Mouse (Mus musculus): ENCODE measurements around the gene Avp.

Gene Avp

GRCm38 (mm10) chr2:130574960-130575359, 7.4 kb downstream of the Avp start:
- in situ Hi-C loops (cut with MseI, MboI) = no loop called here

DNA sequence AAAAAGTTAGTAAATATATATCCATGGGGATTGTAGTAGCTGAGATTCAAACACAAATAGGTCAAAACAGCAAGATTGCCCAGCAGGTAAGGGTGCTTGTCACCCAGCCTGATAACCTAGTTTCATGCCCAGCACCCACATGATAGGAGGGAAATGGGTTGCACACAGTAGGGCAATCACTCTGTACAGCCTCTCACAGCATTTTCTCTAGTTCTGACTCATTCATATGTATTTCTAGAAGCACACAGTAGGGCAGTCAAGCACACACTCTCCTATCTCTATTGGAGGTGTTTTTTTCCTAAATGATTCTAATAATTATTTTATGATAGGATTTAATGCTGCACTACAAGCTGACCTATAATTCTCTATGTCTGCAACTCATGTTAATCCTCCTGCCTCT, 12.4 kb downstream of the Avp start:
- in situ Hi-C loops (cut with MseI, MboI) = no loop called here

DNA sequence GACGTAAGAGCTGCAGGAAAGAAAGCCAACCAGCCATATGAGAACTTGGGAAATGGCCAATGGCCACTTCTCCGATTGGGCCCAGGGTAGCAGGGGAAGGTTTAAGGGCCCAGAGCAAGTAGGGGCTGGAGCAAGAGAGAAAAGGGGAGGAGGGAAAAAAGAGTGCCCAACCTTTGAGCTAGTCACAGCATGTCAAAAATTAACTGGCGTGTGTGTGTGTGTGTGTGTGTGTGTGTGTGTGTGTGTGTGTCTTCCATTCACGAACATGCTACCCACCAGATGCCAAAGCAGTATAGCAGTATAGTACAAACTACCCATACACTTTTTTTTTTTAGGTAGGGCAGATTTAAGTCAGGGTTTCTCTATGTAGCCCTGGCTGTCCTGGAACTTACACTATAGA, 13.4 kb downstream of the Avp start:
- in situ Hi-C loops (cut with MseI, MboI) = no loop called here

GRCm38 (mm10) chr2:130564983-130565382, 17.4 kb downstream of the Avp start:
- in situ Hi-C loops (cut with MseI, MboI) = no loop called here

GRCm38 (mm10) chr2:130564063-130564462, 18.3 kb downstream of the Avp start:
- in situ Hi-C loops (cut with MseI, MboI) = no loop called here

DNA sequence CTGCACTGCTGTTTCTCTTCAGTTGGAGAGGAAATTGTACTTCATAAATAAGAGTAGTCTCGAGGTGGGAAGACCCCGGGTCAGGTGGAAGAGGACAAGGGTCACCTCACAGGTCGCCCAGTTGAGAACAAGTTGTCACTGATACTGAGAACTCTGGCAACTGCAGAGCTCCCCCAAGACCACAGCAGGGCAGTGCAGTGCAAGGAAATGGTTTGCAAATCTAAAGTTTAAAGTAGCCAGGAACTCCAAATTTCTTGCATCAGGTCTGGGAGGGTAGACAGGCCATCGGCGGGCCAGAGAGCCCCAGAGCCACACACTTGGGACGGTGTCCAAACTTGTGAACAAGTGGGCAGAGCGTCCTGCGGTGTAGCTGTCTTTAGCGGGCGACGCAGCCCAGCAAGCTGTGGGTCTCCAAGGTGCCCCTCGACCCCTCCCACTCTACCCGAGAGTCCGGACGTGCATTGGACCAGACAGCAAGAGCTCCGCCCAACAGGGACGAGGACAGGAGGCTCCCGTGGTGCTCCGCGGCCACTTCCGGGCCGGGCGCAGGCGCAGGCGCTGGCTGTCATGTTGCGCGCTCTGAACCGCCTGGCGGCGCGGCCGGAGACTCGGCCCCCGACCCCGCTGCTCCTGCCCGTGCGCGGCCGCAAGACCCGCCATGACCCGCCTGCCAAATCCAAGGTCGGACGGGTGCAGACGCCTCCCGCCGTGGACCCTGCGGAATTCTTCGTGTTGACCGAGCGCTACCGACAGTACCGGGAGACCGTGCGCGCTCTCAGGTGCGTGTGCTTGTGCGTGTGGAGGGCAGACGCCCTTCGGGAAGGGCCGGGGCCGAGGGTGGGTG, 18.9 kb downstream of the Avp start, which contains the start of gene Mrps26:
TSS of gene Mrps26 (plus strand) at position 531 of the 844 bp plus-strand sequence.
- in situ Hi-C loops (cut with MseI, MboI) = no loop called here

- in situ Hi-C loops (cut with MseI, MboI) = no loop called here
Observed at GRCm38 (mm10) chr2:130558015-130558414, 24.3 kb downstream of the Avp start.

DNA sequence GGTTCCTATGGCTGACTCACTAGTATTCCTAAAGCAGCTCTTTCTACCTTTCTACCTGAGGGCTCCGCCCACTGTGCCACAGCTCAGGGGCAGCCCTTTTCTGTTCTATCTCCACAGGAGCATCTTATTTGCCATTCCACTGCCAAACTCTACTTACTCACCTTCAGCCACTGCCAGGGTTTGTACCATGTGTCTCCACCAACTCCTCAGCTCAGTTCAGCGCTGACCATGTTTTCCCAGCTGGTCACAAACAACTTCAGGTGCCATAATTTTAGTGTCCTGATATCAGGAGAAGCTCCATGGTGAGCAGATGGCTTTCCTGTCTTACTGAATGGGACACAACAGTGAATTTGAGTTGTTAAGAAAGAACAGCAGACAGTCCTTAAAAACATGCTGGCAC, 24.9 kb downstream of the Avp start:
- in situ Hi-C loops (cut with MseI, MboI) = no loop called here

GRCm38 (mm10) chr2:130556292-130556691, 26.1 kb downstream of the Avp start:
- in situ Hi-C loops (cut with MseI, MboI) = no loop called here

DNA sequence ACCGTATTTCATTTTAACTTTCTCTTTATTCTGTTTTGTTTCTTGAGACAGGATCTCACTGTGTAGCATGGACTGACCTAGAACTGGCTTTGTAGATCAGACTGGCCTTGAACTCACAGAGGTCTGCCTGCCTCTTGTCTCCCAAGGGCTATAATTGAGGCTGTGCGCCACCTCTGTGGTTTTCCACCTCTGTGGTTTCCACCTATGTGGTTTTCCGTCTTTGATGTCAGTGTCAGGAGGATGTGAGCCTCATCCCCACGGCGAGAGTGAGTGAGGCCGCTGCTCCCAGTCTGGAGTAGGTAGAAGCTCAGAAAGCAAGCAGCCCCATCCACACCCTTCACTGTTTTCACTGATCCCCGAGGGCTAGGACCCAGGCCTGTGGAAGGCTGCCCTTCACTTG, 27.5 kb downstream of the Avp start:
- in situ Hi-C loops (cut with MseI, MboI) = no loop called here

DNA sequence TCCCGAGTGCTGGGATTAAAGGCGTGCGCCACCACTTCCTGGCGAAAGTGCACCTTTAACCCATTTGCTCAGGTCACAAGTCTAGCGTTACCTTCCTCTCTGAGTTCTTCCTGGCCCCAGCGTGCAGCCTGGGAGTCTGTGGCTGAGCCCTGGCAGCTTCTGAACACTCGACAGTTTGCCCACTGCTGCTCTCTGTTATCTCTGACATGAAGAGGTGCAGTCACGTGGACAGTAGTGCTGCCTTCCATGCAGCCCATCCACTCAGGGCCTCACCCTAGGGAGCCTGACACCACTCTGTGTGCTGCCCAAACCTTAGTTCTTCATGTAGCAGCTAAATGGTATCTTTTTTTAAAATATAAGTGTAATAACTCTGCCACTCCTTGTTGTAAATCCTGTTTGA, 35.4 kb downstream of the Avp start:
- in situ Hi-C loops (cut with MseI, MboI) = no loop called here

DNA sequence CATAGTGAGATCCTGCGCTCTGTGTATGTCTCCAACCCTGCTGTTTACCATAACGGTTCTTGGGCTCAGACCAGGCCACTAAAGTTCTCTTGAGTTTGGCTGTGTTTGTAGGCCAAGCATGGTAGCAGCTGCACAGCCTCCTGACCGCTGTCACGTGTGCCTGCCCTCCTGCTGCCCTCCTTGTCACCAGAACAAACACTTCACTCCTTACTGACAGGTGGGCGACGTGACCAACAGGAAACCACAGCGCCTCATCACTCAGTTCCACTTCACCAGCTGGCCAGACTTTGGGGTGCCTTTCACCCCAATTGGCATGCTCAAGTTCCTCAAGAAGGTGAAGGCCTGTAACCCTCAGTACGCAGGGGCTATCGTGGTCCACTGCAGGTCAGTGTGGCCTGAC, 42.1 kb downstream of the Avp start:
- in situ Hi-C loops (cut with MseI, MboI) = no loop called here

DNA sequence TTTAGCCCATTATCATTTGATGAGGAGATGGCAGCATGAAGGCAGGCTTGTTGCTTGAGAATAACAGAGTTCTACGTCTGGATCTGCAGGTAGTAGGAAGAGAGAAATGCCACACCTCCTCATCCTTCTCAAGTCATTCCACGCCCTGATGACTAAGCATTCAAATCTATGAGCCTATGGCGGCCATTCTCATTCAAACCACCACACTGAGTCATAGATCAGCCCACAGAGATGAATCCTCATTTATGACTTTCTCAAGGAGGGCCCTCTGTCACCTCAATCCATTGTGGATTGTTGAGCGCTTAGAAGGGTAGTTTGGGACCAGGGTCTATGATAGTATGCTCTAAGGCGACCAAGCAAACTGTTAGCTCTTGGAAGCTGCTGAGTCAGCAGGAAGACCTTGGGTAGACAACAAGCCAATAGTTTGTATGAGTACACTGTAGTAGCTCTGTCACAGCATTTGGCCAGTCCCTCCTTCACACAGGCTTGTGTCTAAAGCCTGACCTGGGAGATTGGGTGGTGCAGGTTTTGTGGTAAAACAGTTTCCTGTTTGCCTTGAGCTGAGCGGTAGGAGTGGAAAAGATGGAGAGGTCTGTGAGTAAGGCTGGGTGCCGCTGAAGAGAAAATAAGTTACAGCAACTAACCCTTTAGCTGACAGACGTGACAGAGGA, 43.3 kb downstream of the Avp start:
- in situ Hi-C loops (cut with MseI, MboI) = no loop called here

DNA sequence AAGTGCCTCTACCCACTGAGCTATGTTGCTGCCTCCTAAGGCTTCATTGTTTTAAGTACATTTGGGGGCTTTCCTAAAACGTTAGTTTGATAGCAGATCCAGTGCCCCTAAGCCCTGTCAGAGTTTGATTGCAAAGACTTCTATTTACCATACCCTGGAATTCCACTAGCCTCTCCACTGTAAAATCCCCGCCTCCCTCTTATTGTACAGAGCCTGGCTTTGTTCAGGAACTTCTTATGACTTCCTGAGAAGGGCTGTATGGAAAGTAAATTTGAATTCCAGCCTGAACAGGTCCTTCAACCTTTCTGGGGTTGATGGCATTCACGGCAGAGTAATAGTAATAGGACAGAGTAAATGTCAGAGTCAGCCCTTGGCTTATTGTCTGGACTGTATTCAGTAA, 45.5 kb downstream of the Avp start:
- in situ Hi-C loops (cut with MseI, MboI) = no loop called here

GRCm38 (mm10) chr2:130535017-130535416, 47.3 kb downstream of the Avp start:
- in situ Hi-C loops (cut with MseI, MboI) = no loop called here

GRCm38 (mm10) chr2:130532201-130532600, 50.2 kb downstream of the Avp start:
- in situ Hi-C loops (cut with MseI, MboI) = no loop called here

All from mouse trophoblast stem cell (cell line).